Mouse (Mus musculus) thymus, postnatal 0 days (tissue): ENCODE results near the gene Tnfsf8. TPM values are rescaled to one million over a fixed set of nuclear protein-coding genes. Genes with fewer than 3 reads are reported as not detected.

Source experiments
- DNase-seq: peaks from one replicate; pipeline ENCODE4 v3.0.0-alpha.2; 2015; ENCODE audit warnings: low spot score
- polyA plus RNA-seq: library from polyadenylated mRNA; unstranded; fragments of >200 nt; fragmentation: Nextera tagmentation; extraction: Ambion mirVana; gene quantifications from 2 replicates; pipeline ENCODE4 v1.2.1, GENCODE M21; 2015

The Tnfsf8 gene
- polyA plus RNA-seq = 0.57 and 0.86 TPM in 2 replicates

- peak; percentile 57 for DNase-seq
These were observed at the start of gene Tnfsf8 for GRCm38 (mm10) chr4:63860688-63861540. TSS of gene Tnfsf8 (minus strand) at chr4:63861347.

DNA sequence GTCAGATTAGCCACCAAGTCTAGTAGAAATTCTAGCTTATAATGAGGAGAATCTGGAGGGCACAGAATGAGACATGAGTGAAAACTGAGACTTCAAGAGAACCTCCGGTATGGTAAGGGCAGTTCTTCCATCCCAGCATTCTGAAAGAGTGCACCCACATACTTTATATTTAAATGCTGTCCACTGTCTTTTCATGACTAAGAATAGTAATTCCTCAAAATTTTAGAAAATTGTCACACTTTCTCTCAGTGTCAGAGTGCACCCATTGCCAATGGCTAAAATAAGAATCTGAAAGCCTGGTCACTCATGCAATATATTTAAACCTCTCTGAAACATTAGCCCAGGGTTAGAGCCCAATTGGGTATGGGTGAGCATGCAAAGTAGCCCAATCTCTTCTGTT, 47.4 kb upstream of the Tnfsf8 start:
- no peak for DNase-seq

GRCm38 (mm10) chr4:63907473-63907872, 46.3 kb upstream of the Tnfsf8 start:
- no peak for DNase-seq

- DNase-seq = no peak
These were observed 44.9 kb upstream of the Tnfsf8 start for GRCm38 (mm10) chr4:63906050-63906449.

GRCm38 (mm10) chr4:63899081-63899523, 38.0 kb upstream of the Tnfsf8 start:
- no peak for DNase-seq

DNA sequence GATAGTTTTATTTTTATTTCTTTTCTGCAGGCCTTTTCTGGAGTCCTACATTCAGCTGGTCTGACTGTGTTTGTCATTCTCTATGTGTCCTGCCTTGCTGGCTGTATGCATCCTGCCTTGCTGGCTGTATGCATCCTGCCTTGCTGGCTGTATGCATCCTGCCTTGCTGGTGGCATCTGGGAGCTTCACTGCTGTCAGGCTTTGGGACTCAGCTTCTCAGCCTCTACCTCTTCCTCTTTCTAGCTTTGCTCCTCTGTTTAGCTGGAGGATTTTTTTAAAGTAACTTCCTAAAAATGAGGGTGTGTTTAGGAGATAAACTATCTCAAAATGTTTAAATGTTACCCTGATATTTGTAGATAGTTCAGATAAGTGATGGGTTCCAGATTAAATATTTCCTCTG, 36.0 kb upstream of the Tnfsf8 start:
- DNase-seq = no peak

- DNase-seq = no peak
These were observed 25.0 kb upstream of the Tnfsf8 start for GRCm38 (mm10) chr4:63886156-63886555.

DNA sequence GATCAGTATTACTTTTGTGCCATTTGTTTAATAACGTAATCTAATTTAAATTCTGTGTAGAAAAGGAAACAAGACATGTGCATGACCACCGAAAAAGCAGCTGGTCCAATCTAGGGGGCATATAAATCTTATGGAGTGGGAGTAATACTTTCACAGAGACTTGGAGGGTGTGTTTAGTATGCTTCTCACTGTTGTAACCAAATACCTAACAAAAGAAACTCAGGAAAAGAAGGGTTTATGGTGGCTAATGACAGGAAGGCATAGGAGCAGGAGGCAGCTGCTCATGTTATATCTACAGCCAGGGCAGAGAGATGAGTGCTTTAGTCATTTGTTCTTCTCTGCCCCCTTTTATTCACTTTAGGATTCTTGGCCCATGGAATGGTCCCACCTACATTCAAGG, 15.6 kb upstream of the Tnfsf8 start:
- no peak for DNase-seq

DNA sequence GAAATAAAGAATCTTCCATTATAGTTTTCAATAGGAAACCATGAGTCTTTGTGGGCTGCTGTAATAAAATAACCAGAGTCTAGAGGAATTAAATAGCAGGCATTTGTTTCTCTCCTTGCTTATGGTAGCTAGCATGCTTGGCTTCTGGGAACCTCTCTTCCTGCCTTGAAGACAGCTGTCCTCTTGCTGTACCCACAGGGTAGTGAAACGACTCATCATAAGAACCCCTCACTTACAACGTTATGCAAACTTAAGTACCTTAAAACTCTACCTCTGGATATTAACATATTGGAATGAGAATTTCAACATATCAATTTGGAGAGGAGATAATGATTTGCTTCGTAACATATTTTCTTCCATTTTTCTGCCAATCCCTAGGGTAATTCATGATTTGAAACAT, 14.3 kb upstream of the Tnfsf8 start:
- no peak for DNase-seq

DNA sequence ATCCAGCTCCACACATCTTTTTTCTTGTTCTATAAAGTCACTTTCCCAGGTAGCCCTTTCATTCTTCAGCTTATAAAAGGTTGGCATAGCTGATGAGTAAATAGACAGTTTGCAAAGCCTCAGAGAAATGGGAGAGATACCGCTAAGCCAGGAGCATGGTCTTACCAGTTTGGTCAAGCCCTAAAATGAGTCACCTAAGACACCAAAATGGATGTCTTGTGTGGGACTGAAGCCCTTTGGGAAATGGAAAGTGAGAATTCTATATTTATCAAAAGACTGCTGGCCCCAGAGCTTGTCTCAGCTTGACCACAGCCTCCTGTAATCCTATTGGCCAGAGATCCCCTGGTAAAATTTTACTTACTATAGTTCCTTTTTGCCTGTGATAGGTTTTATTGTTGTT, 9.5 kb upstream of the Tnfsf8 start:
- no peak for DNase-seq

DNA sequence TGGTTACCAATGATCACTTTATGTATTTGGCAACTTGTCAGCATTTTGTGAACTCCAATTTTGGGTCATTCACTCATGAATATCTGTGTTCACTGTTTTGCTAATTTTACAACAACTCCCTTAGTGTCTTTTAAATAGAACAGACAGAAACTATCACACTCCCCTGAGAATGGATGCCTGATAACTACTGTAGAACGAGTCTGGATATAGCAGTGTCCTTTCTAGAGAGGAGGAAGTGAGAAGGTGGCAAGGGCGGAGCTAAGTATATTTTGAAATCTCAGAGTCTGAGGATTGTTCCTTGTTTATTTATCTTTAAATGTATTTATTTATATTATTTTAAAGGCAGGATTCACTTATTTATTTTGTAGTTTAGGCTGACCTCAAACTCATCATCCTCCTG, 7.6 kb upstream of the Tnfsf8 start:
- DNase-seq = no peak

DNA sequence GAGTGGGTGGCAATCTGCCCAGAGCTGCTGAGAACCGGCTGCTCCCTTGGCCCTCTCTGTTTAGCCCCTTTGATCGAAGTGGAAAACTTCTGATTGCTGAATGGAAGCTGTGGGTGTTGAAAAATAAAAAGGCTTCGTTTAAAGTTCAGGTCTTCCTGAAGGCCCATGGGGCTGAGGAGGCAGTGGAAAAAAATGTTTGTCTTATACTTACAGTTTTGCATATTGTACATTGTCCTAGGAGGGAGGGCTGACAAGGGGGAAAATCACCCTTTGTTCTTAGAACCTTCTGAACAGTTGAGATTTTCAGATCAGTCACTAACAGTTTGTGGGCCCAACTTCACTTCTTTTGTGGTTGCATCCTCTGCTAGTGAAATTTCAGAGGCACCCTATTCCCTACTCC, 1.8 kb upstream of the Tnfsf8 start:
- peak; percentile 11 for DNase-seq

- DNase-seq = no peak
These were observed 1.0 kb upstream of the Tnfsf8 start for GRCm38 (mm10) chr4:63862092-63862697.

- peak; percentile 9 for DNase-seq
These were observed 911 bp downstream of the Tnfsf8 start for GRCm38 (mm10) chr4:63860236-63860635.

DNA sequence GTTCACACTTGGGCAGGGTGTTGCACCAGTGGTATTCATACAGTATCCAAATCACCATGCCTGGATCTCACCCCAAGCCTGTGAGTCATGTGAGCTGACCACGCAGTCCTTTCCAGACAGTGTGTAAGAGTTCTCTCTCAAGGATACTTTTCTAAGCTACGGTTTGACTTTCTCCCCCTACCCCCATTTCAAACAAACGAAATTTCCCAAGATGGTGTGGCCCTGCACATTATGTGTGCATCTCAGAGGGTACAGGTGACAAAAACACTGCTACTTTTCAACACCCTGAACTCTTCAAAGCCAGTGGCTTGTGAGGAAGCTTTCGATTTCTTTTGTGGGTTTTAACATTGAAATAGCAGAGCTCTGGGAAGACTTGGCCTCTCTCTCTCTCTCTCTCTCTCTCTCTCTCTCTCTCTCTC, 1.4 kb downstream of the Tnfsf8 start:
- peak; percentile 41 for DNase-seq

DNA sequence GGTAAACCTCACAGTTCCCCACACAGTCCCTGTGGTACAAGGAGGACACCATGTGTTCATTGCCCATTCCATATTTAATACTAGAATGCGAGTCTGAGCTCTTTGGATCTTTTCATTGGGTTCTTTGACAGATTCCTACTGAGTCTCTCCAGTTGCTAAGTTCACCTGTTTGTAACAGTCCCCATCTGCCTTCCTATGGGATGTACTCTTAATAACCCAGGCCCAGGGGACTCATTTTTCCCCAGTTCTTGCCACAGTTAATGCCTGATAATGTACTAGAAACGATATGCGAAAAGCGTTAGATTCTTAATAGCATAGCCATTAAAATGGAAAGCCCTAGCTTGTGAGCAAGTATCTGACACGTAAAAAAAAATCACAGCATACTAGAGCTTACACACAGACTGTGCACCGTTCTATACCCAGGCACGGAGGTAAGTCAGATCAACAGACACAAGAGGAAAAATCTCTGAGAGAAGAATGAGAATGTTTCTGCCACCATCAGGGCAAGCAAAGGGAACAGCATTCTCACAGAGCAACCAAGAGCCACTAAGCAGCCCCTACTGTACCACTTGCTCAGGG, 2.4 kb downstream of the Tnfsf8 start:
- DNase-seq = no peak

- DNase-seq = no peak
These were observed 4.4 kb downstream of the Tnfsf8 start for GRCm38 (mm10) chr4:63856764-63857163.

GRCm38 (mm10) chr4:63853782-63854386, 7.3 kb downstream of the Tnfsf8 start:
- no peak for DNase-seq

- no peak for DNase-seq
These were observed 11.1 kb downstream of the Tnfsf8 start for GRCm38 (mm10) chr4:63850082-63850481.

DNA sequence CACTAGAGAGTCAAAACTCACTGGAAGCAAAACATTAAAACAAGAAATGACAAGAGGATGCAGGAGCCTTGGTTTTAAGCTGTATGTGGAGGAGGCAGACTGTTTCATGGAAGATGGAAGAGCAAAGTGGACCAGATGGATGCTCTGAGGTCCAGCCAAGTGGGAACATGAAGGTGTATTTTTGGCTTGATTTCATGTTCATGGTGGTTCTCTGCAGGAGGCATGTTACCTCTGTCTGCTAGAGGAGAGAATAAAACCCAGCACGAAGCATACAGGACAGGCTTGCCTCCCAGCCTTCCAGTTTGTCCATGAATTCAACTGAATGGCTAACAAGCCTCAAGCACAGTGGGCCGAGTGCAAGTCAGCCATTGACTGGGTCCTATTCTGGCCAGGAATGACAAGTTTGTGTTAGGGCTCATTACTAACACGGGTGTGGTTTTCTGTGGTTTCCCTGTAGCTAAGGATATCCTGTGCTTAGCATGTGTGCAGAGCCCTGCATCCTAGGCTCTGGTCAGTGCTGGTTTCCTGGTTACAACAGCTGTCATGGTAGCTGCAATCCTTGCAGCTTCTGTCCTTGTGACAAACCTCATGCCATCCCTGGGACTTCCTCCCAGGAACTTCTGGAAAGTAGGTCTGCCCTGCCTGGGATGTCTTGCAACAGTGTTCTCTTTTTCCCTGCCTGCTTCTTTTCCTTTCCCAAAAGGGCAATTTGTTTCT, 14.1 kb downstream of the Tnfsf8 start:
- no peak for DNase-seq

DNA sequence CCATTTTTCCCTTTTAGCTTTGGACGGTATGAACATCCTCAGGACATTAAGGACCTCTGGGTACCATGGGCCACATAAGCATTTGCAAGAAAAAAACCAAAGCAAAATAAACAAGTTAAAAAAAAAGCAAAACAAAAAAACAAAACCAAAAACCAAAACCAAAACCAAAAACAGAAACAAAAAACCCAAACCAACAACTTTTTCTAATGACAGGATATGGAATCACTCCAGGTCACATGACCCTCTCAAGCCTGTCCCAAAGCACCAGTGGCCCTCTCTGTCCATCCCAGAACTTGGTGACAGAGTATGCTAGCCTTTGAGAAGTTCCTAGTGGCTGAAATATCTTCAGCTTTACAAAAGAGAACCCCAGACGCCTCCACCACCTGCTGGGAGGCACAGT, 15.4 kb downstream of the Tnfsf8 start:
- no peak for DNase-seq
